Mouse (Mus musculus) myocyte (in vitro differentiated cells): ENCODE measurements around the gene Tm7sf3.

Experiments
- CEBPB ChIP-seq: IDR thresholded peaks from 2 replicates; pipeline ENCODE4 v1.6.1; 2011; ENCODE audit warnings: mild to moderate bottlenecking, moderate library complexity; ENCODE audit not compliant: poor library complexity, insufficient read depth, severe bottlenecking
- MAX ChIP-seq: IDR thresholded peaks from one replicate; pipeline ENCODE4 v1.6.1; 2011; ENCODE audit warnings: low read depth, mild to moderate bottlenecking, control low read depth
- POLR2A ChIP-seq: IDR thresholded peaks from one replicate; pipeline ENCODE4 v1.6.1; 2011; ENCODE audit warnings: low read depth, mild to moderate bottlenecking, control low read depth, moderate library complexity; ENCODE audit not compliant: insufficient read length
- TCF12 ChIP-seq: IDR thresholded peaks from one replicate; pipeline ENCODE4 v1.6.1; 2011; ENCODE audit warnings: mild to moderate bottlenecking, control low read depth; ENCODE audit not compliant: poor library complexity, insufficient read depth, severe bottlenecking

GRCm38 (mm10) chr6:146577310-146578109 lies 65.1 kb downstream of the Tm7sf3 start, which contains the start of gene Ints13:
- TF ChIP-seq POLR2A = peak; percentile 92
- TF ChIP-seq CEBPB = no peak
- TF ChIP-seq TCF12 = no peak
- TF ChIP-seq MAX = no peak
